Mouse (Mus musculus): ENCODE results near the gene Cdk14.

Gene Cdk14

DNA sequence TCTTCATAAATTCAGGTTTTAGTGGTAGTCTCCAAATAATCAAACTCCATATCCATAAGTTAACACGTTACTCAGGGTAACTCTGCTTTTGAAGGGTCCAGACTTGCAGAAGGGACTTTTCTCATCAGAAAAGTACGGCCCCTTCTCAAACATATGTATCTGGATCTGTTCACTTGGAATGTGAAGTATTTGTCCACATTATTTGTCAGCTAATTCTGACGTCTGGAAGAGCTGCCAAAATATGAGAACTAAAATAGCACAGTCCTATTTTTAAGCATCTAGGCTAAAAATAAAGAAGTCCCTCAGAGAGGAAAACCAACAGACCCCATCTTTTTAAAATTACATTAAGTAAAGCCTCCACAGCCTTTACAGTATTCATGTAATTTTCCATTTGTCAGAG lies 310.5 kb downstream of the Cdk14 start:
- TF ChIP-seq POU5F1 (IDR thresholded peaks at IDR 0.05; ENCODE audit: borderline replicate concordance, low read length) (no peak), CTCF (conservative IDR thresholded peaks at IDR 0.05; ENCODE audit: low read length) (no peak), NANOG (IDR thresholded peaks at IDR 0.05; ENCODE audit: borderline replicate concordance, low read length) (no peak)
- no peaks in the 10 kb centered on the region for H3K27me3 ChIP-seq (ENCODE audit: insufficient read depth, low read length)
- H3K4me1 ChIP-seq (replicated peaks; ENCODE audit: low read depth, low read length) = no peaks in the 10 kb centered on the region
- no peaks in the 10 kb centered on the region for H3K9me3 ChIP-seq (ENCODE audit: low read length)
- H3K4me3 ChIP-seq (replicated peaks; ENCODE audit: low read length) = no peak overlapping the region
- H3K36me3 ChIP-seq (ENCODE audit: insufficient read depth, low read length) = no peaks in the 10 kb centered on the region

DNA sequence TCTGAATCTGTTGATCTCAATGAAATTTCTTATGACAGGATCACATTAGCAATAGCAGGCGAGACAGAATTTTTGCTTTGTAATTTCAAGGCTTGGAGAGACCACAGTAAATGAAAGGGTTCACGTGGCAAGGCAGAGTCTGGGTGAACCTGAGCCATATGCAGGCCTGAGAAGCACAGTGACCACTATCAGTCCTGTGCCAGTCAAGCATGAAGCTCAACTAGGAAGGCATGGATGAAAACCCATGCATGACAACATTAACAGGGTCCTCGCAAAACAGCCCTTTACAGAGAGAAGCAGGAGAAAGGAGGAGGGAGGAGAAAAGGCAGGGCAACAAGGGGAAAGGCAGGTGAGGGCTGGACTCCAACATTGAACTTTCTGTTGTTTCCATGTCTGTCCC lies 311.1 kb downstream of the Cdk14 start:
- Histone ChIP-seq H3K27me3 (ENCODE audit: insufficient read depth, low read length) (no peaks in the 10 kb centered on the region), H3K4me1 (replicated peaks; ENCODE audit: low read depth, low read length) (no peaks in the 10 kb centered on the region), H3K4me3 (replicated peaks; ENCODE audit: low read length) (no peak overlapping the region), H3K9me3 (ENCODE audit: low read length) (no peaks in the 10 kb centered on the region), H3K36me3 (ENCODE audit: insufficient read depth, low read length) (no peaks in the 10 kb centered on the region)
- TF ChIP-seq POU5F1 (IDR thresholded peaks at IDR 0.05; ENCODE audit: borderline replicate concordance, low read length) = no peak

DNA sequence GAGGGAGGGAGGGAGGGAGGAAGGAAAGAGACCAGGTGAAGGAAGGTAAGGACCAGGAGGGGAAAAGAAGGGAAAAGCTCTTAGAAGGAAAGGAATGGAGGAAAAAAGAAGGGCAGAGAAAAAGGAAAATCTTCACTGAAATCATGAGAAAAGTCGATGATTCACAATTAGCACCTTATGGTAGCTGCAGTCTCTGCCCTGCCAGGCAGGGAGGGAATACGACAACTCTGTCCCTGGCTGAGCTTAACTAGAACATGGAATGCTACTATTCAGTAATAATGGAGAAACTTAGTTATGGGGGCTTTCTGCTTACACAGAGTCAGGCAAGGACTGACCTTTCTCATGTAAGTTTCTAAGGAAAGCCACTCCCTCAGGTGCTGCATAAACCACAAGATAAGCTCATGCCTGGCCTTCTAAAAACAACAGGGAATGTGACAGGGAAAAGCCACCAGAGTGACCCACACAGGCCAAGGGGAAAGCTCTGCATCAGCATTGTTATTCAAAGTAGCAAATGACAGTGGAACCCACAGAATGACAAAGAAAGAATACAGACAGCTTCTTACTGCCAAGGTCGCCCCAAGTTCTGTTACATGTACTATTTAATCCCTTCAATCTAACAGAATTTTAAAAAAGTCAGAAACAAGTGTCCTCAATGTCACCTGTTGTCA lies 323.7 kb downstream of the Cdk14 start:
- Histone ChIP-seq H3K4me3 (replicated peaks; ENCODE audit: low read length) (no peak overlapping the region), H3K4me1 (replicated peaks; ENCODE audit: low read depth, low read length) (peaks cover 16% of the 10 kb centered on the region), H3K9me3 (ENCODE audit: low read length) (no peaks in the 10 kb centered on the region), H3K36me3 (ENCODE audit: insufficient read depth, low read length) (no peaks in the 10 kb centered on the region), H3K27me3 (ENCODE audit: insufficient read depth, low read length) (no peaks in the 10 kb centered on the region)
- TF ChIP-seq NANOG (IDR thresholded peaks at IDR 0.05; ENCODE audit: borderline replicate concordance, low read length) (no peak), POU5F1 (IDR thresholded peaks at IDR 0.05; ENCODE audit: borderline replicate concordance, low read length) (no peak; the same call in 1 of the 2 replicates), CTCF (conservative IDR thresholded peaks at IDR 0.05; ENCODE audit: low read length) (no peak)

DNA sequence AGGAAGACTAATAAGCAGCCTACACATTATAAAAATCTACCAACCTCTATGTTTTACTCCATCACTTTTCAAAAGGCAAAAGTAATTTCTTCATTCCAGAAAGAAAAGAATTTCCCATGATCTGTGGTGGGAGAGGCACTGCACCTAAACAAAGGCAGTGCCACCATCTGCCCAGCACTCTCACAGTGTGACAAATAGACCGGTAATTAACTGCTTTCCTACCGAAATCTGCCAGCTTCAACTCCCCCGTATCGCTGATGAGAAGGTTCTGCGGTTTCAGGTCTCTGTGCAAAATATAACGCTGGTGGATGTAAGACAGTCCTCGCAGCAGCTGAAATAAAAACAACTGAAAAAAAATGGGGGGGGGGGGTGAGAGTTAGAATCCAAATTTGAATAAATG lies 327.4 kb downstream of the Cdk14 start:
- H3K36me3 ChIP-seq (ENCODE audit: insufficient read depth, low read length) = no peaks in the 10 kb centered on the region
- no peak for TF ChIP-seq CTCF (conservative IDR thresholded peaks at IDR 0.05; ENCODE audit: low read length)
- no peaks in the 10 kb centered on the region for H3K9me3 ChIP-seq (ENCODE audit: low read length)
- H3K4me1 ChIP-seq (replicated peaks; ENCODE audit: low read depth, low read length) = peaks cover 10% of the 10 kb centered on the region
- no peaks in the 10 kb centered on the region for H3K27me3 ChIP-seq (ENCODE audit: insufficient read depth, low read length)
- H3K4me3 ChIP-seq (replicated peaks; ENCODE audit: low read length) = no peak overlapping the region

DNA sequence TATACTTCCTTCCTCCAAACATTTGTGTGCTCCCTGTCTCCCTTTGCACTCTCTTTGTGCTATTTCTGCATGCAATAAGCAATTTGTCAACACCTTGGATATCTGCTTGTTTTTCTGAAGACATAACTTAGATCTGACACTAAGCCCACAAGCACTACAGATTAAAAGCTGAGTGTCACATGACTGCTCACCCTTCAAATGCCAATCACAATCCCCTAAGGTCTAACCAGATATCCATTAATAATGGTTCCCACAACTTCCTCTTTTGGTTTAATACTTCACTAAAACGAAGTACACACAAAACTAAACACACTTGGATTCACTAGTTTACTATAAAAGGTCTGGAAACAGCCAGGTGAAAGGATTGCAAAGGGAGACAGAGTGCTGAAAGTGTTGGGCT lies 348.6 kb downstream of the Cdk14 start:
- Histone ChIP-seq H3K9me3 (ENCODE audit: low read length) (peaks cover 16% of the 10 kb centered on the region), H3K4me1 (replicated peaks; ENCODE audit: low read depth, low read length) (no peaks in the 10 kb centered on the region), H3K27me3 (ENCODE audit: insufficient read depth, low read length) (no peaks in the 10 kb centered on the region), H3K36me3 (ENCODE audit: insufficient read depth, low read length) (no peaks in the 10 kb centered on the region), H3K4me3 (replicated peaks; ENCODE audit: low read length) (no peak overlapping the region)
- TF ChIP-seq NANOG (IDR thresholded peaks at IDR 0.05; ENCODE audit: borderline replicate concordance, low read length) (no peak), POU5F1 (IDR thresholded peaks at IDR 0.05; ENCODE audit: borderline replicate concordance, low read length) (no peak), CTCF (conservative IDR thresholded peaks at IDR 0.05; ENCODE audit: low read length) (no peak)

DNA sequence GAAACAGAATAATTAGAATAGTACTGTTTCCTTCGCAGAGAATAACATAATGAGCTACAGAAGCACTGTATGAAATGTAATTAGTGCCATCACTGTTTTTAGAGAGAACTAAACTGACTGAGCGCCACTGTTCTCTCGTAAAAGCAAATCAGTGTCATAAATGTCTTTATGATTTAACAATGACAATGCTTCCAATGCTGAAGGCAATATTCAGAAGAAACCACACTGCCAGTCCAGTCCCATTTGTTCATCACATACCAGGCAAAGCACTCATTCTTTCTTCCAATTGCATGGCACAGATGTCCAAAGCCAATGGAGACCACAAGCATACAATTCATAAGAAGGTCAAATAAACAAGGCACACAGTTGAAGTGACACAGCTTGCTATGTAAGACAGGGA lies 355.4 kb downstream of the Cdk14 start:
- no peaks in the 10 kb centered on the region for H3K4me1 ChIP-seq (replicated peaks; ENCODE audit: low read depth, low read length)

DNA sequence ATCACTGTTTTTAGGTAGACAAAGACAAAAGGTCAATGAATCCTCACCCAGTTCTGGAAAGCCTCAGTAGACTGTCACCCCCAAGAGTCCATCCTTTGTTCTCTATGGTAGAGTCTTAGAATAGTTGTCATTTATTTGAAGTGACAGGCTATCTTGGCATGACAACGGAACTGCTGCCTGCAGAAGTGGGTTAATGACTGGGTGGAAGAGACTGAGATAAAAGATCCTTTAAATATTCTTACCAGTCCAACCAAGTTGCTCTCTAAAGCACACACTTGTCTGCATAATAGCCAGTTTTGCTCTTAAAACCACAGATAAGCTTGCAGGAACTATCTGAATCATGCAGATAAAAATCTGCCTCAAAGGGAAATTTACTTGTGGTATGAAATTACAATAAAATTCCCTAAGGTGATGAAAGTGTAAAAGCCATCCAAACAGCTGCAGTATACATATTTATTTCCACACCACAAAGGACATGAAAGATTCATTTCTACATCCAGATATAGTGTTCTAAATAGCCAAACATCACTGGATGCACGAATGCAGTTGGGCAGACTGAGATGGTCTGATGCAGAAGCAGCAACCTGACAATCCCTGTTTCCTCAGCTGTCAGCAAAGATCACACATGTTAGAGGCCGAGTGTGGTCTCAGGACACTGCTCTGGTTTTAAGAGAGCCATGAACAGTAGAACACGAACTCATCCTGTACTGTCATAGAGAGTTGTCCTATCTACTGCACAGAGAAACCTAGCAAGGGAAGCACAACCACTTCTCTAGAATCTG lies 363.8 kb downstream of the Cdk14 start:
- no peak for TF ChIP-seq CTCF (conservative IDR thresholded peaks at IDR 0.05; ENCODE audit: low read length)
- H3K36me3 ChIP-seq (ENCODE audit: insufficient read depth, low read length) = no peaks in the 10 kb centered on the region
- H3K9me3 ChIP-seq (ENCODE audit: low read length) = no peaks in the 10 kb centered on the region
- H3K27me3 ChIP-seq (ENCODE audit: insufficient read depth, low read length) = no peaks in the 10 kb centered on the region
- no peaks in the 10 kb centered on the region for H3K4me1 ChIP-seq (replicated peaks; ENCODE audit: low read depth, low read length)
- H3K4me3 ChIP-seq (replicated peaks; ENCODE audit: low read length) = no peak overlapping the region

More for the DNA sequence above, 355.4 kb downstream of the Cdk14 start:
- TF ChIP-seq CTCF (conservative IDR thresholded peaks at IDR 0.05; ENCODE audit: low read length) = no peak
- no peak for TF ChIP-seq POU5F1 (IDR thresholded peaks at IDR 0.05; ENCODE audit: borderline replicate concordance, low read length)
- no peak for TF ChIP-seq NANOG (IDR thresholded peaks at IDR 0.05; ENCODE audit: borderline replicate concordance, low read length)
- Histone ChIP-seq H3K4me3 (replicated peaks; ENCODE audit: low read length) (no peak overlapping the region), H3K27me3 (ENCODE audit: insufficient read depth, low read length) (no peaks in the 10 kb centered on the region), H3K9me3 (ENCODE audit: low read length) (no peaks in the 10 kb centered on the region), H3K36me3 (ENCODE audit: insufficient read depth, low read length) (no peaks in the 10 kb centered on the region)

DNA sequence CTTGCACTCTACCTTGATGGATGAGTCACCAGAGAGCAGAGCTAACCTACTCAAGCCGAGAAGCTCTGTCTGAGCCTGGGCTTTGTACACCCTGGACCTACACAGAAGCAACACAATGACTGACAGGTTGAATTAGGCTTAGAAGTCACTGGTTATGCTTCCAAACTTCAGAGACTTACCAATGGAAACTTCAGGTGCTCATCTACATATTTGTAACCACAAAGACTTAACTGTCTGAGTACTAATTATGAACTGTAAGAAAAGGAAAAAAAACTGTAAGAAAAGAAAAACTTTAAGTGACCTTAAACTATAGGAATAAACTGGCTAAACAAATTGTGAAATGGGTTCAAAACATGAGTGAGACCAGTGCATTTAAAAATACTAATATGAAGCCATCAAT lies 364.6 kb downstream of the Cdk14 start:
- H3K9me3 ChIP-seq (ENCODE audit: low read length) = no peaks in the 10 kb centered on the region
- TF ChIP-seq CTCF (conservative IDR thresholded peaks at IDR 0.05; ENCODE audit: low read length) = no peak
- no peak for TF ChIP-seq NANOG (IDR thresholded peaks at IDR 0.05; ENCODE audit: borderline replicate concordance, low read length)
- TF ChIP-seq POU5F1 (IDR thresholded peaks at IDR 0.05; ENCODE audit: borderline replicate concordance, low read length) = no peak
- H3K36me3 ChIP-seq (ENCODE audit: insufficient read depth, low read length) = no peaks in the 10 kb centered on the region
- H3K4me3 ChIP-seq (replicated peaks; ENCODE audit: low read length) = no peak overlapping the region
- no peaks in the 10 kb centered on the region for H3K27me3 ChIP-seq (ENCODE audit: insufficient read depth, low read length)
- no peaks in the 10 kb centered on the region for H3K4me1 ChIP-seq (replicated peaks; ENCODE audit: low read depth, low read length)

DNA sequence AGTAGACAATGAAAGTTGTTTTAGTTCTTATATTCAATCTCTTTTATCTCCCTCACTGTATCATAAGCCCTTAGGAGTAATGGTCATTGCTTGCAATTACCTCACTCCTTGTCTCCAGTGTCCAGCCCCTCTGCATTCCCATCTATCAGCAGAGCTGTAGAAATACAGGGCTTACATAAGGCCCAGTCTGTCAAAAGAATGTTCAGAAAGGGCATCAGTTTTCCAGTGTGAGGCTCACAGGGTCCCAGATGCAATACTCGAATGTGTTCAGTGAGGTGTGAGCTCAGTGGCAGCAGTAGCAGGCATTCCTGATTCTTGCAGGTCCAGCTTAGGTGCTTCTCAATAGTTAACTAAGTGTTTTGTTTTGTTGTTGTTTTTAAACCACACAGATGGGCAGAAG lies 365.8 kb downstream of the Cdk14 start:
- Histone ChIP-seq H3K4me1 (replicated peaks; ENCODE audit: low read depth, low read length) (no peaks in the 10 kb centered on the region), H3K4me3 (replicated peaks; ENCODE audit: low read length) (no peak overlapping the region), H3K36me3 (ENCODE audit: insufficient read depth, low read length) (no peaks in the 10 kb centered on the region), H3K9me3 (ENCODE audit: low read length) (no peaks in the 10 kb centered on the region), H3K27me3 (ENCODE audit: insufficient read depth, low read length) (no peaks in the 10 kb centered on the region)
- TF ChIP-seq CTCF (conservative IDR thresholded peaks at IDR 0.05; ENCODE audit: low read length) = no peak
- no peak for TF ChIP-seq POU5F1 (IDR thresholded peaks at IDR 0.05; ENCODE audit: borderline replicate concordance, low read length)
- no peak for TF ChIP-seq NANOG (IDR thresholded peaks at IDR 0.05; ENCODE audit: borderline replicate concordance, low read length)

Measured in E14TG2a.4 (cell line).